Mouse (Mus musculus) gastrocnemius, postnatal 10 days (tissue): ENCODE data around the gene Serp1. TPM values are rescaled to one million over a fixed set of nuclear protein-coding genes. Genes with fewer than 3 reads are reported as not detected.

ENCODE experiments used
- DNase-seq: peaks from one replicate; pipeline ENCODE4 v3.0.0; 2021; ENCODE audit warnings: mixed read lengths
- long read RNA-seq, 2 experiments: library from polyadenylated mRNA; stranded (forward); transcript quantifications; one replicate each; pipeline ENCODE4 v2.0.0; 2021
- total RNA-seq, 2 experiments: library from RNA; stranded (reverse); gene quantifications; 2 replicates each; pipeline ENCODE4 v1.2.3; 2021

Gene Serp1
- 10 to 100 TPM; 16.5 to 19.4 TPM for total RNA-seq
- long read RNA-seq, experiment 1, full-length matches to known transcripts, result 77 of 77 reads
- long read RNA-seq, experiment 1, partial matches to known transcripts, result 0 of 77 reads
- long read RNA-seq, experiment 1, other reads (novel, unspliced or antisense), result 0 of 77 reads
- long read RNA-seq, experiment 2, full-length matches to known transcripts, result 66 of 68 reads
- long read RNA-seq, experiment 2, partial matches to known transcripts, result 1 of 68 reads
- long read RNA-seq, experiment 2, other reads (novel, unspliced or antisense), result 1 of 68 reads

- peak; percentile 97 for DNase-seq
Measured at GRCm38 (mm10) chr3:58525652-58526407, at the start of gene Serp1, which contains the start of gene Eif2a. Gene Serp1 (minus strand): TSS chr3:58525892. Gene Eif2a (plus strand): TSS chr3:58525821.

GRCm38 (mm10) chr3:58570821-58571220 is 45.1 kb upstream of the Serp1 start:
- DNase-seq, result no peak

GRCm38 (mm10) chr3:58561437-58561836 is 35.7 kb upstream of the Serp1 start:
- no peak for DNase-seq

- DNase-seq, result no peak
Measured at GRCm38 (mm10) chr3:58559887-58560286, 34.2 kb upstream of the Serp1 start.

- DNase-seq, result no peak
Measured at GRCm38 (mm10) chr3:58556649-58557048, 31.0 kb upstream of the Serp1 start.

- DNase-seq, result no peak
Measured at GRCm38 (mm10) chr3:58552001-58552811, 26.5 kb upstream of the Serp1 start.

- no peak for DNase-seq
Measured at GRCm38 (mm10) chr3:58536573-58536972, 10.9 kb upstream of the Serp1 start.

- DNase-seq, result no peak
Measured at GRCm38 (mm10) chr3:58526408-58526737, 681 bp upstream of the Serp1 start.

GRCm38 (mm10) chr3:58525166-58525565 is 526 bp downstream of the Serp1 start:
- no peak for DNase-seq

- no peak for DNase-seq
Measured at GRCm38 (mm10) chr3:58524246-58524645, 1.4 kb downstream of the Serp1 start.

- no peak for DNase-seq
Measured at GRCm38 (mm10) chr3:58523386-58523785, 2.3 kb downstream of the Serp1 start.

- no peak for DNase-seq
Measured at GRCm38 (mm10) chr3:58521361-58521760, 4.3 kb downstream of the Serp1 start.

- DNase-seq, result no peak
Measured at GRCm38 (mm10) chr3:58520286-58520685, 5.4 kb downstream of the Serp1 start.

- DNase-seq, result no peak
Measured at GRCm38 (mm10) chr3:58519536-58519935, 6.2 kb downstream of the Serp1 start.

- no peak for DNase-seq
Measured at GRCm38 (mm10) chr3:58518962-58519361, 6.7 kb downstream of the Serp1 start.

GRCm38 (mm10) chr3:58517800-58518199 is 7.9 kb downstream of the Serp1 start:
- DNase-seq, result no peak

- DNase-seq, result no peak
Measured at GRCm38 (mm10) chr3:58517258-58517657, 8.4 kb downstream of the Serp1 start.

- no peak for DNase-seq
Measured at GRCm38 (mm10) chr3:58516602-58516976, 9.1 kb downstream of the Serp1 start.

- no peak for DNase-seq
Measured at GRCm38 (mm10) chr3:58515947-58516601, 9.6 kb downstream of the Serp1 start.

- DNase-seq, result no peak
Measured at GRCm38 (mm10) chr3:58513483-58513882, 12.2 kb downstream of the Serp1 start.

GRCm38 (mm10) chr3:58512740-58513139 is 13.0 kb downstream of the Serp1 start:
- DNase-seq, result no peak

- no peak for DNase-seq
Measured at GRCm38 (mm10) chr3:58511581-58511980, 14.1 kb downstream of the Serp1 start.
